Mouse (Mus musculus): ENCODE data around the gene Arhgef3. TPM values are rescaled to one million over a fixed set of nuclear protein-coding genes. Genes with fewer than 3 reads are reported as not detected.

Arhgef3 gene
- polyA plus RNA-seq, 1 experiment from 2014 or later: 8.6 TPM

GRCm38 (mm10) chr14:27389722-27390121 is 275.0 kb downstream of the Arhgef3 start:
- Histone ChIP-seq H3K27ac (no peak overlapping the region), H3K9me3 (no peaks in the 10 kb centered on the region), H3K4me3 (no peak overlapping the region), H3K27me3 (ENCODE audit: insufficient read depth, poor library complexity, severe bottlenecking) (no peaks in the 10 kb centered on the region), H3K36me3 (peaks cover 2% of the 10 kb centered on the region; the same call in 1 of the 2 replicates), H3K4me1 (peaks cover 6% of the 10 kb centered on the region; the same call in 1 of the 2 replicates)
- no peak for DNase-seq (ENCODE audit: low spot score)
- WGBS: 69% methylated on average over 2 of the region's 2 CpGs

- Histone ChIP-seq H3K27ac (no peak overlapping the region), H3K27me3 (ENCODE audit: insufficient read depth, poor library complexity, severe bottlenecking) (no peaks in the 10 kb centered on the region), H3K4me1 (peaks cover 6% of the 10 kb centered on the region; the same call in 1 of the 2 replicates), H3K36me3 (peaks cover 2% of the 10 kb centered on the region; the same call in 1 of the 2 replicates), H3K9me3 (no peaks in the 10 kb centered on the region), H3K4me3 (no peak overlapping the region)
- 82% methylated on average over 7 of the region's 7 CpGs for WGBS
- DNase-seq (ENCODE audit: low spot score): no peak
Measured at GRCm38 (mm10) chr14:27390663-27391062, 276.0 kb downstream of the Arhgef3 start.

GRCm38 (mm10) chr14:27391776-27392308 is 277.1 kb downstream of the Arhgef3 start:
- no peaks in the 10 kb centered on the region for H3K27me3 ChIP-seq (ENCODE audit: insufficient read depth, poor library complexity, severe bottlenecking)
- no peak for DNase-seq (ENCODE audit: low spot score)
- H3K9me3 ChIP-seq: no peaks in the 10 kb centered on the region
- 84% methylated on average over 9 of the region's 9 CpGs for WGBS
- peaks cover 6% of the 10 kb centered on the region; the same call in 1 of the 2 replicates for H3K4me1 ChIP-seq
- H3K36me3 ChIP-seq: peaks cover 2% of the 10 kb centered on the region; the same call in 1 of the 2 replicates
- H3K4me3 ChIP-seq: no peak overlapping the region
- H3K27ac ChIP-seq: no peak overlapping the region

GRCm38 (mm10) chr14:27392660-27393059 is 278.0 kb downstream of the Arhgef3 start:
- Histone ChIP-seq H3K36me3 (peaks cover 2% of the 10 kb centered on the region; the same call in 1 of the 2 replicates), H3K27me3 (ENCODE audit: insufficient read depth, poor library complexity, severe bottlenecking) (no peaks in the 10 kb centered on the region), H3K4me1 (peaks cover 6% of the 10 kb centered on the region; the same call in 1 of the 2 replicates), H3K27ac (no peak overlapping the region), H3K4me3 (no peak overlapping the region), H3K9me3 (no peaks in the 10 kb centered on the region)
- no peak for DNase-seq (ENCODE audit: low spot score)
- WGBS: 88% methylated on average over 2 of the region's 2 CpGs

GRCm38 (mm10) chr14:27393806-27394205 is 279.1 kb downstream of the Arhgef3 start:
- no peak overlapping the region for H3K27ac ChIP-seq
- H3K36me3 ChIP-seq: peaks cover 2% of the 10 kb centered on the region; the same call in 1 of the 2 replicates
- peaks cover 6% of the 10 kb centered on the region; the same call in 1 of the 2 replicates for H3K4me1 ChIP-seq
- DNase-seq (ENCODE audit: low spot score): no peak
- no peaks in the 10 kb centered on the region for H3K9me3 ChIP-seq
- no peak overlapping the region for H3K4me3 ChIP-seq
- 47% methylated on average over 10 of the region's 10 CpGs for WGBS
- H3K27me3 ChIP-seq (ENCODE audit: insufficient read depth, poor library complexity, severe bottlenecking): no peaks in the 10 kb centered on the region

GRCm38 (mm10) chr14:27396424-27396823 is 281.7 kb downstream of the Arhgef3 start:
- Histone ChIP-seq H3K27me3 (ENCODE audit: insufficient read depth, poor library complexity, severe bottlenecking) (no peaks in the 10 kb centered on the region), H3K27ac (no peak overlapping the region), H3K4me3 (no peak overlapping the region), H3K9me3 (no peaks in the 10 kb centered on the region), H3K4me1 (peaks cover 6% of the 10 kb centered on the region; the same call in 1 of the 2 replicates), H3K36me3 (peaks cover 2% of the 10 kb centered on the region)
- DNase-seq (ENCODE audit: low spot score): no peak
- 74% methylated on average over 7 of the region's 7 CpGs for WGBS

GRCm38 (mm10) chr14:27397526-27397925 is 282.8 kb downstream of the Arhgef3 start:
- DNase-seq (ENCODE audit: low spot score): no peak
- Histone ChIP-seq H3K36me3 (peaks cover 6% of the 10 kb centered on the region; the same call in 1 of the 2 replicates), H3K4me1 (peaks cover 6% of the 10 kb centered on the region; the same call in 1 of the 2 replicates), H3K27me3 (ENCODE audit: insufficient read depth, poor library complexity, severe bottlenecking) (no peaks in the 10 kb centered on the region), H3K9me3 (no peaks in the 10 kb centered on the region), H3K27ac (no peak overlapping the region), H3K4me3 (no peak overlapping the region)
- 88% methylated on average over 6 of the region's 6 CpGs for WGBS

GRCm38 (mm10) chr14:27400495-27400894 is 285.8 kb downstream of the Arhgef3 start:
- H3K4me3 ChIP-seq: no peak overlapping the region
- H3K4me1 ChIP-seq: no peaks in the 10 kb centered on the region
- H3K9me3 ChIP-seq: no peaks in the 10 kb centered on the region
- no peak overlapping the region for H3K27ac ChIP-seq
- no peaks in the 10 kb centered on the region for H3K27me3 ChIP-seq (ENCODE audit: insufficient read depth, poor library complexity, severe bottlenecking)
- DNase-seq (ENCODE audit: low spot score): no peak
- 70% methylated on average over 6 of the region's 6 CpGs for WGBS
- peaks cover 14% of the 10 kb centered on the region for H3K36me3 ChIP-seq

GRCm38 (mm10) chr14:27401717-27402278 is 287.1 kb downstream of the Arhgef3 start:
- no peak for DNase-seq (ENCODE audit: low spot score)

GRCm38 (mm10) chr14:27402332-27403250 is 287.9 kb downstream of the Arhgef3 start:
- DNase-seq (ENCODE audit: low spot score): no peak
- Histone ChIP-seq H3K4me3 (no peak overlapping the region), H3K36me3 (peaks cover 19% of the 10 kb centered on the region), H3K9me3 (no peaks in the 10 kb centered on the region), H3K27ac (no peak overlapping the region), H3K4me1 (no peaks in the 10 kb centered on the region), H3K27me3 (ENCODE audit: insufficient read depth, poor library complexity, severe bottlenecking) (no peaks in the 10 kb centered on the region)
- WGBS: 76% methylated on average over 10 of the region's 10 CpGs

More at GRCm38 (mm10) chr14:27401717-27402278, 287.1 kb downstream of the Arhgef3 start:
- WGBS: 78% methylated on average over 12 of the region's 12 CpGs
- H3K27ac ChIP-seq: no peak overlapping the region
- H3K36me3 ChIP-seq: peaks cover 19% of the 10 kb centered on the region
- H3K4me3 ChIP-seq: no peak overlapping the region
- H3K4me1 ChIP-seq: no peaks in the 10 kb centered on the region
- H3K27me3 ChIP-seq (ENCODE audit: insufficient read depth, poor library complexity, severe bottlenecking): no peaks in the 10 kb centered on the region
- H3K9me3 ChIP-seq: no peaks in the 10 kb centered on the region

GRCm38 (mm10) chr14:27405452-27405851 is 290.8 kb downstream of the Arhgef3 start:
- Histone ChIP-seq H3K9me3 (no peaks in the 10 kb centered on the region), H3K36me3 (peaks cover 19% of the 10 kb centered on the region), H3K4me3 (no peak overlapping the region), H3K27ac (no peak overlapping the region), H3K27me3 (ENCODE audit: insufficient read depth, poor library complexity, severe bottlenecking) (no peaks in the 10 kb centered on the region), H3K4me1 (no peaks in the 10 kb centered on the region)
- no peak for DNase-seq (ENCODE audit: low spot score)
- WGBS: 89% methylated on average over 4 of the region's 4 CpGs

- H3K4me1 ChIP-seq: no peaks in the 10 kb centered on the region
- no peaks in the 10 kb centered on the region for H3K27me3 ChIP-seq (ENCODE audit: insufficient read depth, poor library complexity, severe bottlenecking)
- H3K27ac ChIP-seq: no peak overlapping the region
- no peaks in the 10 kb centered on the region for H3K9me3 ChIP-seq
- no peak for DNase-seq (ENCODE audit: low spot score)
- no peak overlapping the region for H3K4me3 ChIP-seq
- H3K36me3 ChIP-seq: peaks cover 19% of the 10 kb centered on the region
- WGBS: 88% methylated on average over 2 of the region's 2 CpGs
Measured at GRCm38 (mm10) chr14:27405947-27406346, 291.2 kb downstream of the Arhgef3 start.

- no peaks in the 10 kb centered on the region for H3K9me3 ChIP-seq
- H3K4me1 ChIP-seq: no peaks in the 10 kb centered on the region
- no peak for DNase-seq (ENCODE audit: low spot score)
- H3K27ac ChIP-seq: no peak overlapping the region
- H3K36me3 ChIP-seq: peaks cover 13% of the 10 kb centered on the region
- H3K4me3 ChIP-seq: no peak overlapping the region
- H3K27me3 ChIP-seq (ENCODE audit: insufficient read depth, poor library complexity, severe bottlenecking): no peaks in the 10 kb centered on the region
- WGBS: 77% methylated on average over 3 of the region's 3 CpGs
Measured at GRCm38 (mm10) chr14:27408240-27408639, 293.5 kb downstream of the Arhgef3 start.

All from heart, embryonic 10.5 days (tissue).